Mouse (Mus musculus) urinary bladder, adult 2 months (tissue): ENCODE measurements at regions not wholly inside any gene's neighbourhood (a gene's known extent, or its start where the extent isn't known, plus 50 kb on each side); places are given as distances from the start of the nearest gene placed in this dataset.

Experiments used
- DNase-seq: peaks from one replicate; pipeline ENCODE4 v3.0.0; 2022; ENCODE audit warnings: low spot score

DNA sequence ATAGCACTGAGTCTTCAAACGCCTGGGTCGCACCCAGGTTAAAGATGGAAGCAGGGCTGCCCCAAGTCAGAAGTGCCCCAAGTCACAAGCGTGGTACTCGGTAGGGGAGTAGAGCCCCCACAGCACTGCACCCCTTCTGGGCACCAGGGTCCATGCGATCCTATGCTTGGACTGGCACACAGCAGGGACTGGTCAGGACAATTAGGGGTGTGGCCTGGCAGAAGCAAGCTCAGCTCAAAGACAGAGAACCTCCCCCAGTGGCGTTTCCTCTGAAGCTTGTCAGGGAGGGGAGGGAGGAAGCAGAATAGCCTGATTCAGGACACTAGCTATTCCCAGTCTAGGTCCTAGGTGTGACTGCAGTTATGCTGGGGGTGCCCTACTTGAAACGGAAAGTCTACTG is 151.3 kb upstream of the Pgrmc2 start:
- no peak for DNase-seq

DNA sequence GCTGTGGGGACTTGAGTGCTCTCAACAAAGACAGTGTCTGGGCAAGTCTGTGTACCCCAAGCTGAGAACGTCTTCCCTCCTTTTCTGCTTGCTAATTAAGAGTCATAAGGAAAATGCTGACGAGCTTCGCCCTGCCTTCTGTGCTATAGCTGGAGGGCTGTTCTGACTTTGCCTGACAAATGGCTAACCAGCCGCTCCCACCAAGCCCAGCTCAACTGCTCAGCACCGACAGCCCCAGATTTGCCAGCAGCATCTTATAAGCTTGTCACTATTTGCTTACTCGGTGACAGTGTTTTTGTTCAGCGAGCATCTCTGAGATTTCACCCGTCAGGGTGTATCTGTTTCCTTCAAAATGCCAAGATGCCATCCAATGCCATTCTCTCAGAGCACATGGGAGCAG is 150.6 kb upstream of the Pgrmc2 start:
- no peak for DNase-seq

DNA sequence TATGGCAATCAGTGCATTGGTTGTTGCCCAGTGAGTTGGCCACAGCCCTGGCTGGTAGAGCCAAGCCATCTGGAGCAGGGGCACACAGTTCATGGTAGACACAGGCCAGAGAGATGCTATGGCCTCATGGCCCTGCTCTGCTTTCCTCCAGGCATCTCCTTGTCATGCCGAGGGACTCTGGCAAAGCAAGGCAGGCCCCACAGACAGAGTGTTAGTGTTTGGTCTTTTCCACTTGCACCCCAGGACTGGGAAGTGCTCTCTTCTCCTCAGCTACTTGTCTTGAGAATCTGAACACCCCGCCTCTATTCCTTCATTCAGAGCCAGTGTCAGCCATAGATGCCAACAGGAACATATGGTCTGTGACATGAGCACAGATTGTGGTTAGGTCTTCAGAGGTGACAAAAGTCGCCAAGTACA is 148.1 kb upstream of the Pgrmc2 start:
- no peak for DNase-seq

DNA sequence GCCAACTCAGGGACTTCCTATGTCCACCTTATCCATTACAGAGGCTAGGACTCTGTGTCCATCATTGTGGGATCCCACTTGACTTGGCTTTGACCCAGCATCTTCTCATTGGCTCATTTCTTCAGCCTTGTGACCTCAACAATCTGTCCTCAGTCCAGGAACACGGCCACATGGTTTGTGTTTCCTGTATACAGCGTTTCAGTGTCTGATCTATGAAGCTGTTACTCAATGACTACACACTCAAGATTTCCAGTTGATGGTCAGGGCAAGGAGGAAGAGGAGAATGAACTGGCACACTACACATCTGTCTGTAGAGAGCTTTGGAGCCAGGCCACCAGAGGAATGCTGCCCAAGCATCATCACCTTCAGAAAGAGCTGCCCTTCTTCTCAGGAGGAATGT is 146.6 kb upstream of the Pgrmc2 start:
- DNase-seq: no peak

DNA sequence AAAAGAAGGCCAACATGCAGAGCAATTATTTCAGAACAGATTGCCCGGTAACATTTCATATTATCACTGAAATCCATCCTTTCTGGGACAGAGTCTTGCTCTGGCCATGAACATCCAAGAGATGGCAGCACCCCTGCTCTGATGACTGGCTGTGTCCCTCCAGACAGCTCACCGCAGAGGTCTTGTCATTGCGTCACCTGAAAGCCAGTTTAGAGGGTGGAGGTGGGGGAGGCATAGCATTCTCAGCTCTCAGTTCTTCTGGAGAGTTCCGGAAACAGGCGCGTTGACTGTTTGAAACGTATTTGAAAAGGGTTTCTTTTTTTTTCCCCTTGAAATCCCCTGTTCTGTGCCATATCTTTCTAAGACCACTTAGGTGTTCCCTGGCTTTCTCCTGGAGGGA is 145.7 kb upstream of the Pgrmc2 start:
- DNase-seq: no peak

DNA sequence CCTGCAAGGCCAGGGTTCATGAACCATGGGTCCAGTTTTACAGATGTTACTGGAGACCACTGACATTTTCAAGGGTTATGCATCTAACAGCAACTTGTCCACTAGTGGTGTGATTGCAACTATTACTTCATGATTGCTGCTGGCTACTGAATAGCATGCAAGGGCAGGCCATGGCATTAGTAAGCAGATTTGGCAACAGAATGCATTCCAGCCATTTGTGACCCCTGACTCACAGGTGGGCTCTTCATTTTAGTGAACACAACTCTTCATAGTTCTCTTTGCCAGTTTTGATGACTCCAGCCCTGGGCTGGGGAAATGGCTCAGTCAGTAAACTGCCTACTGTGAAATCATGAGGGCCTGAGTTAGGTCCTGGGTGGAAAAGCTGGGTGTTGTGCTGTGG is 137.9 kb upstream of the Pgrmc2 start:
- DNase-seq: no peak

DNA sequence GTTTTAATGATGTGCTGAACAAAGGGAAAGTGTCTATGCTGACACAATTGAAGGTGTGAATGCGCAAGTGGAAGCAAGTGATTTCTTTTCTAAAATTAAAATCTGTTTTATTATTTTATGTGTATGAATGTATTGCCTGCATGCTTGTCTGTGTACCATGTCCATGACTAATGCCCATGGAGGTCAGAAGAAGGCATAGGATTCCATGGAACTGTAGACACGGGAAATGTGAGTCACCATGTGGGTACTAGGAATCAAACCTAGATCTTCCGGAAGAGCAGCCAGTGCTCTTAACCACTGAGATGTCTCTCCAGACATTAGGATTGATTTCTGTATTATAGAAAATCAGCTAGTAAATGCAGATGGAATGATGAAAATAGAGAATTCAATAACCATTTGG is 134.9 kb upstream of the Pgrmc2 start:
- DNase-seq: no peak

DNA sequence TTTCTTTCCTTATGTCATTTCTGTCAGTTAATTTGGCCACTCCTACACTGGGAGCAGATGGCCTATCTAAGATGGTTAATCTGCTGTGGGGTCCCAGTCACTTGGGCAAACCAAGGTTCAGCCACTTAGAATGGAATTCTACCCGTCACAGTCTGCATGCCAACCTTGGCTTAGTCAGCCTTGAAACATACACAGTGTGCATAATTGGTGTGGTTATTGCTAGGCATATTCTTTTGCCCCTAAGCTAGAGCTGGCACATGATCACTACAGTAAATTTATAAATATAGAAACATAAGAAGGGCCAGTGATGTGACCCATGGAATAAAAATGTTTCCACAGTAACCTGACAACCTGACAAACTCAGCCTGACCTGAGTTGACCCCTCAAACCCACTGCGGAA is 130.7 kb upstream of the Pgrmc2 start:
- DNase-seq: no peak

DNA sequence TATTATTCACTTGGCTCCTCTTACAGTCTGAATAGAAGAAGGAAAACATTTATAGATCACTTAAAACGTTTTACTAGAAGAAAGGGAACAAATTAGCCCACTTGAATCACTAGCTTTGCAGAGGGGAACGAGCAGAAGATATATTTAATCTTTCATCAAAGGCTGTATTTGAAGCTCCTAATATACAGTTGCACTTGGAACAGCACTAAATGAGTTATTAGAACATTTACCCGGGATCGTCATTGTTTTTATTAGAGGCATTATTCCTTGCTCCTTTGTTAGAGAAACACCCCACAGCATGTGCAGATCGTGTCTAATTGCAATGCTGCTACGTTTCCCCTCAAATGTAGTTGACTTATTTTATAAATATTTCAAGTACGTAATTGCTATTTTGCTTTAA is 127.5 kb upstream of the Pgrmc2 start:
- DNase-seq: no peak

DNA sequence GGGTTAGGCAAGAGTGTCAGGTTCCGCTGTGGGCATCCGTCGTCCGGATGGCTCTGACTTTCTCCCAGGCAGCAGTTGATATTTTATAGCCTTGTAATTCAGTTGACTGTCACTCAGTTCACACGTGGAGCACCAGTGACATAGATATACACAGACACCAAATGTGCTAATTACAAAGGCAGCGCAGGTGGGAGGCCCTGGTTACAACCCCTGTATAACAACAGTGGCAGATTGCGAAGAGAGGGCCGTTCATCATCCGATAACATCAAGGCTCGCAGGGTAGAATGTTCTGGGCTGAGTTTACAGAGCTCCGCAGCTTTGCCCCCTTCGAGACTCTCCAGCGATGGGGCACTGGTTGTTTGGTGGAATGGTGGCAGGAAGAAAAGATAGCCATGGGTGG is 120.0 kb upstream of the Pgrmc2 start:
- no peak for DNase-seq

DNA sequence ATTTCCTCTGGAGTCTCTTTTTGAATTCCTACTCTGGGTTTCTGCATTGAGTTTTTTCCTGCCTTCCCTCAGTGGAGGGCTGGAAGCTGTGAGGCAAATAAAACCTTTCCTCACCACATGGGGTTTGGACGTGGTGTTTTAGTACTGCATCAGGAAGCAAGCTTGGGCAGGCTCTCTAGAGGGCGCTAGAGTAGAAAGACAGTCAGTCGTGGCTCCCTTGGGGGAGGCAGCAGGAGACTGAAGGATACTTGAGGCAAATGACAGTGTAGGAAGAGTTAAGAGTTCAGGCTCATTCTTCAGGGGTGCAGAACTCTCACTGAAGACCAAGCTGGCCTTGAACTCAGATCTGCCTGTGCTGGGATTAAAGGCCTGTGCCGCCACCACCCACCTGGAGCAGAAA is 118.9 kb upstream of the Pgrmc2 start:
- no peak for DNase-seq

DNA sequence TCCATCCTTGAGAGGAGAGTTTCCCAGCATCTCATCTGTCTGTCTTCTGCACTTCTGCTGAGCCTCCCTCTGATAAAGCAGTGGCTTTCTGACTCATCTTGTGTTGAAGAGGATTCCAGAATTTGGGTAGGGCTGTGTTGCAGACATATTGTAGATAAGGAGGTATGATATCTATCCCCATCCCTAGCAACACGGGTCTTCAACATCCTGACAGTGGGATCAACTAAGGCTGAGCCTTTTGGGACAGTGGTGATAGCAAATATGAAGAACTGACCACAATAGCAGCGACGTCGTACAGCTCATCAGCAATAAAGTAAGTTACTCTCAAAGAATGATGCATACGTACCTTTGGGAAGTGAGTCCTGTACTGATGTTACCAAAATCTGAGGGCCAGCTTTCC is 117.2 kb upstream of the Pgrmc2 start:
- no peak for DNase-seq

DNA sequence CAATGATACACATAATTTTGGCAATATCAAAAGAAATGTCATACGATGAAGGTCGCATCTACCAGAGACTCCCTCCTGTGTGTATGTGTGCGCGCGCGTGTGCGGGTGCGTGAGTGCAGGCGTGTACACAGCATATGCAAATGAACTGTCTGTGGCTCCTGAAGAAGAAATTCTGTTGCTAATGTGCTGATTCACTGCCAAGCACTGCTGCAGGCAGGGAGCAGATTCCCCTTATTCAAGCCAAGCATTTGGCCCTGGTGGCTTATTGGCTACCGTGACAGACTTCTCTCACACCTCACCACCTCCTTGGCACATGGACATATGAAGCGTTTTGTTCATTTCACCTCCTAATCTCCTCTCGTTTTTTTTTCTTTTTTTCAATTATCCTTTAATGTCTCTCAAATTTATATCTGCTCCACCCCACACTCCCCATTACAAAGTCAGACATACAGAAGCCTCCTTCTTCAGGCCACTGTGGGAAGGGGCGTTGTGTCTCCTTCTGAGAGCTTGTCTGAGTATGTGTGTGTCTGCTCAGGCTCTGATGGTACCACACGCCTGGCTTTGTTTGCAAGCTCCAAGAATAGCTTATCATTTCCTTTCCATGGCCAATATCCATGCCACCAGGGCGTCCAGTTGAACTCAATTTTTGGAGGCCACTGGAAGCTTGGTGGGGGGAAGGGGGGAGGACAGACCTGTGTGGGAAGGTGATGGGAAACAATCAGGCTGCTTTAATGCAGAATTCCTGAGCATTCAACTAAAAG is 115.5 kb upstream of the Pgrmc2 start:
- no peak for DNase-seq

DNA sequence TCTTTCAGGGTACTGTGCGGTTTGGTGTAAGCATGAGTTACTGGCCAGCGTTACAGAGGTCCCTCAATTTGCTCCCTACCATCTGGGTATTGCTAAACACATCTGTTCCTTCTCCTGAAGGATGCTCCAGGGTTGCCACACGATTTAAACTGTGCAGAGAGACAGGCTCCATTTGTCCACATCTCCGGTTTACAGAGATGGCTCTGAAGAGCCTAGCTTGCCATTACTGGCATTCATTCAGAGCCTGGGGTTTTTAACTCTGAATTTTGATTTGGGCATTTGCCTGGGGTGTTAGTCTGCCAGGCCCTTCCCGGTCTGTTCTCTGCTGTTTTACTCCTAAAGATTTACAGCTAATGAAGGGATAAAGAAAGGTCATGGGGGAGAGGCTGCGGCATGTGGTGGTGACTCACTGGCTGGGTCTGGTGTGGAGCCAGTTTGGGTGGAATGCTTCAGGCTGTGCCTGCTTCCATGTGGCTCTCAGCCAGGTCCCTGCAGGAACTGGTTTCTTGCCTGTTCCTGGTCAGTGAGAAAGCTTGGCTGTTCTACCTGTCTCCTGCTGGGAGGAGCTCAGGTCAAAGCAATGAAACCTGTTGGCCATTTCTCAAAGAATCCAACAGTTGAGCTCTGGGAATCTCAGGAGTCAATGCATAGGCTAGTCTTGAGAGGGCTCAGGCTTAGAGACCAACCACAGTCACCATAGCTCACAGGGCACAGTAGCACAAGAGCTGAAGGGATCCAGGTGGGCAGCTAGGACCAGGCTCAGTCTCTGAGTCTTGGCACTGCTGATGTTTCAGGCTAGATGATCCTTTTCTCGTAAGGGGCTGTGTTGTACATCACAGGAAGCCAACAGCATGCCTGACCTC is 112.5 kb upstream of the Pgrmc2 start:
- DNase-seq: peak; percentile 64

DNA sequence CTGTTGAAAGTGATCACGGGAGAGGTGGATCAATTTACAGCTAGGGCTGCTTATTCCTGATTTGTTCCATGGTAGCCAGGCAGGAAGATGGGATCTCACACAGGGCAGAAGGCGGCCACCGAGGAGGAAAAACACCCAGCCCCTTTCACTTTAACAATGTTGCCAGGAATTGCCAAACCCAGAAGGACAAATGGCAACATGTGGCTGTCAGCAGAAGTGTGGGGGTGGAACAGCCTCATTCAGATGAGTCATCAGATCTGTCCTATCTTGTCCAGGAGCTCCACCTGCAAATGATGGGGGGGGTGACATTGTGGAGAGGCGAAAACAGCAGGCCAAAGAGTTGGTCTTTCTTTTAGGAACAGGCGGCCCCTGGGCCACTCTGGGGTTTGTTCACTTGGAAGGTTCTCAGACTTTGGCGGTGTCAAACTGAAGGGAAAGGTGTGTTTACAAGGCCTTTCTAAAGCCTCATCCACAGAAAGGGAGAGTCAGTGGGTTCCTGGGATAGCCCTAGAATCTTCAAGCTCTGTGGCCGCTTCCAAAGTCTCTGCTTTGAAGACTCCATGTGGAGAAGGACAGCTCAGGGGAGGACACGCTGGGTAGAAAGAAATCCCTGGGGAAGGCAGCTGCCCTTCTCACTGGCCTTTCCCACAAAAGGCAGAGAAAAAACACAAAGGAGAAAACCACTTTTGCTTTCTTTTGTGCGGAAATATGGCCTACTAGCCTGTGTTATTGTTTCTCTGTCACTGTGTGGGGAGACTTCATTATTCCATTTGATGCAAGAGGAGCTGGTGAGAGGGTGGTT is 111.7 kb upstream of the Pgrmc2 start:
- no peak for DNase-seq

DNA sequence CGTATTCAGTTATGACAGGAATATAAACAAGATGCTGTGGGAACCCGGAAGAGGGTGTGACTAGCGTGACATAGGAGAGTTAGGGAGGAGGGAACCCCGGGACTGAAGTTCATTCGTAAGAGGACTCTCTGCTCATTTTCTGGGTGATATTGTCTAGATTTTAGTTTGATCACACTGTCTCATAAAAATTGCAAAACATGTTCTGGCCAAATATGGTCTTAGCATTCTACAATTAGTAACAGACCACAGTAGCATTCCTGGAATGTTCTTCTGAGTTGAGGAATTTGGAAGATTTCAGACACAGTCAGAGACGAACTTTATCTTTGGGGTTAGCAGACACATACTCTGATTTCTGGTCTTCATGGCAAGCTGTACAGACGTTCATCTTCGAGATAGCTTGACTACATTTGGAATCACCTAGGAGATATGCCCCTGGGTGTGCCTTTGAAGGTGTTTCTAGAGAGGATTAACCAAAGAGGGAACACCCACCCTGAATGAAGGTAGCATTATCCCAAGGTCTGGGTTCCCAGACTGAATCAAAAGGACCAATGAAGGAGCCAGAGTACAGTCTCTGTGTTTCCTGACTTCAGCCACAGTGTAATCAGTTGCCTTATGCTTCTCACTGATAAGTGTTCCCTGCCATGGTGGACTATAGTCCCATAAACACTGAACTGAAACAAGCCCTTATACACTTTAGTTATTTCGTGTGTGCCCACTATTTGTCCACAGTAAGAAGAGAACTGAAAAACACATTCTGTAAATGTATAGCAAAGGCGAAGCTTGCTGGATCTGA is 102.7 kb upstream of the Pgrmc2 start:
- DNase-seq: no peak

DNA sequence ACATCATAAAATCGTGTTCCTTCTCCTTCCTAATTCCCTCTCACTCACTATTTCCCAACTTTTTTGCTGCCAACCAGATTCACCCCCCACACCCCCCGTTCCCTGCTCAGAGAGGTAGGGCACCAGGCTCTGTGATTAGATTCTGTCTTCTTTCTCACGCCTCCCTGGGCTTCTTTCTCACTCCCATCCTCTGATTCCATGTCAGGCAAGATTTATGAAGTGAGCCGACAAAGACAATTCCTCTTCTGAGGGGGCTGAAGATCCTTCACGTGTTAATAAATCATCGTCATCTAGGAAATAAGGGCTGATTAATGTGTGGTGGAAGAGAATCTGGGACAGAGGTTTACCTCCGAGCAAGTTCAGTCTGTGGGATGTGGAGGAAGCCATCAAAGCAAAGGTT is 101.5 kb upstream of the Pgrmc2 start:
- no peak for DNase-seq

DNA sequence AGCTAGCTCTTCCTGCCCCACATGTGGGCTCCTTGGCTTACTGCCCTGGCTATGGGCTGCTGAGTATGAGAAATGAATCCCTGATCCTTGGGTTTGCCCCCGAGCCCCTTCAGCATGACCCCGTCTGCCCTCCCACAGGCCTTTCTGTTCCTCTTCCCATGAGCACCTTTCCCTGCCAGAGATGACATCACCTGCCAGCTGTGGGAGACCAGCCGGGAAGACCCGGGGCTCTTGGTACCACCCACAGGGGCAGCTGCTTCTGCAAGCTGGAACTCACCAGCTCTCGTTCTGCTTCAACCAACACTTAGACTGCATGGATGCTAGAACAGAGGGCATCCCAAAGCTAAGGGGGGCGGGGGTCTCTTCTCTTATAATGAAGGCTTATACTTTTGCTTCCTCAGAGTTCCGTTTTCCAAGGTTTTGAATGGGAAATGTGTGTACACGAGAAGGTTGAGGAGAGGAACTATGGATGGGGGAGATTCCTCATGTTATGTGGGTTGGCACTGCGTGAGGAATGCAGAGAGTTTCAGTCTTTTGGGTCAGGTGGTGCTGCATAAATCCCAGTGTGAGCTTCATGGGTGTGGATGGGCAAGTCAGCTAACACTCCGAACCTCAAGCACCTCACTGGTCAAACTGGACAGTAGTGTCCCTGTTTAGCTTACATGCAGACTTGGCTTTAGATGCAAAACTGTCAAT is 100.2 kb upstream of the Pgrmc2 start:
- no peak for DNase-seq

DNA sequence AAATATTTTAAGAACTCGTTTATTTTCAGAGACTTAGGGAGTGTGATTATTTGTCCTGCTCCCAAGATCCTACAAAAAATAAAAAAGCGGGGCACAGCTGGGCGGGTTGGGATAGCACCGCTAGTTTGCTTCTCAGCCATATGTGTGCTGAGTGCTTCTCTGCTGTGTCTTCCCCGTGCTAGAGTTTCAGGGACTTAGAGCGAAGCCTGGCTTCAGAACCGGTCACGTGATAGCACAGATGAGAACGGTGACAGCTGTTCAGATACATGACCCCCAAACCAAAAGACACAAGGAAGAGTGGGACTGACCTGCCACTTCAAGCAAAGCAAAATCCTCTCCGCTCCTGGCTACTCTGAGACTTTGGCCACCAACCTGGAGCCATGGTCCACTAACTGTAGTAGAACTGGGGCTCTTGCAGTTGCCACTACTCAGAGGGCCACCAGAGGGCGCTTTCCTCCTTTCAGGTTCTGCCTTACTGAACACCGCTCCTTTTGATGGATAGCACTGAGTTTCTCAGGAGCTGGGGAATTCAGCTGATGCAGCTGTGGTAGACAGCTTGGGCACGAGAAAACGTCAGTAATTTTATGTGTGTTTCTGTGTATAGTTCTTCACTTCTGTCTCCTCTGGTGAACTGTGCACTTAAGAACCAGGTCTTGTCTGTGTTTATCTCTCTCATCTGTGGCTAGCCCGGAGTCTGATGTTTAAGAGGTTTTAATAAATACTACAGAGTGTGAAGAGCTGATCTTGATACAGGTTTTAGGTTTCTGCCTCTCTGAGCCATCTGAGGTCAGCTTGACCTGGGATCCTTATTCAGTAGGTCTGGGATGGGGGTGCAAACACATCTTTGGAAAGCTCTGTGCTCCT is 99.4 kb upstream of the Pgrmc2 start:
- DNase-seq: peak; percentile 64

DNA sequence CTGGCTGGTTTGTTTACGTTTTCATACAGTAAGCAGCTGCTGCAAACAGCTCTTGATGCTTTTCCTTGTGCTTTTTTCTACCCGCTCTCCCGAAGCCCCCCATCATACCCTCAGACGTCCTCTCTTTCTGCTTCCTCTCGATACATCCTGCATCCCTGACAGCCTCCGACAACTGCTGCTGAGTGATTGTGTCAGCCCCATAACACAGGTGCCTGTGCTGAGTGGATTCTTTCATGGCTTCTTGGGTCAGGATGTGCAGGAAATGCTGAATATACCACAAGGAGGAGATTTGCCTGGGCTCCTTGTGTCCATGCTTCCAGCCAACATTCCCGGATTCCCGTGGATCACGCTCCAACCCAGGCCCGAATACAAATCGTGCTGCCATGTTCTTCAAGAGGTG is 98.6 kb upstream of the Pgrmc2 start:
- DNase-seq: no peak
